Mouse (Mus musculus): ENCODE results near the gene Mecom.

GRCm38 (mm10) chr3:30332337-30332736 is 215.5 kb downstream of the Mecom start:
- TF ChIP-seq HCFC1 (IDR thresholded peaks at IDR 0.05; ENCODE audit: borderline replicate concordance, insufficient read depth, low read length) (no peak), ZNF384 (IDR thresholded peaks at IDR 0.05; ENCODE audit: low read depth, low read length) (no peak)
